Mouse (Mus musculus) ES-Bruce4 (cell line): Measurements from ENCODE around the gene Cped1. TPM values are rescaled to one million over a fixed set of nuclear protein-coding genes. Genes with fewer than 3 reads are reported as not detected.

Experiments used
- H3K27ac ChIP-seq: 2 replicates; pipeline ENCODE4 v1.5.1; 2012; ENCODE audit warnings: low read length, inconsistent platforms; ENCODE audit not compliant: insufficient read depth
- H3K27me3 ChIP-seq: 2 replicates; pipeline ENCODE4 v1.6.1; 2012; ENCODE audit warnings: mild to moderate bottlenecking, low read length, inconsistent platforms; ENCODE audit not compliant: control insufficient read depth, poor library complexity, insufficient read depth, severe bottlenecking
- H3K36me3 ChIP-seq: 2 replicates; pipeline ENCODE4 v1.6.1; 2012; ENCODE audit warnings: inconsistent platforms, mild to moderate bottlenecking, low read length, moderate library complexity; ENCODE audit not compliant: control insufficient read depth, poor library complexity, insufficient read depth, severe bottlenecking
- H3K4me1 ChIP-seq: one replicate; pipeline ENCODE4 v1.8.1; 2011; ENCODE audit warnings: low read length; ENCODE audit not compliant: control insufficient read depth, insufficient read depth
- H3K4me3 ChIP-seq: 2 replicates; pipeline ENCODE4 v1.5.1; 2011; ENCODE audit warnings: low read depth, mild to moderate bottlenecking, low read length
- H3K9ac ChIP-seq: 2 replicates; pipeline ENCODE4 v1.6.1; 2012; ENCODE audit warnings: low read depth, mild to moderate bottlenecking, inconsistent platforms; ENCODE audit not compliant: poor library complexity, severe bottlenecking
- H3K9me3 ChIP-seq: replicated peaks from 2 replicates; pipeline ENCODE4 v1.6.1; 2012; ENCODE audit warnings: mild to moderate bottlenecking, low read length, inconsistent platforms; ENCODE audit not compliant: control insufficient read depth, poor library complexity, insufficient read depth, severe bottlenecking
- CTCF ChIP-seq: IDR thresholded peaks from one replicate; pipeline ENCODE4 v1.8.1; 2011; ENCODE audit warnings: low read depth, low read length
- EP300 ChIP-seq: IDR thresholded peaks from 2 replicates; pipeline ENCODE4 v1.6.1; 2011; ENCODE audit warnings: low read depth, low read length; ENCODE audit not compliant: insufficient read depth
- POLR2A ChIP-seq: IDR thresholded peaks from one replicate; pipeline ENCODE4 v1.8.1; 2011; ENCODE audit warnings: low read length; ENCODE audit not compliant: insufficient read depth
- polyA plus RNA-seq: library from polyadenylated mRNA; stranded (reverse); fragments of >200 nt; gene quantifications from 2 replicates; pipeline ENCODE4 v1.2.4, GENCODE M21; 2011; ENCODE audit warnings: low read depth; ENCODE audit not compliant: missing spikeins, insufficient read depth, insufficient read length

Gene Cped1
- polyA plus RNA-seq, 1 experiment: 0.90 TPM

GRCm38 (mm10) chr6:22147236-22147635 is 161.5 kb downstream of the Cped1 start:
- no peaks in the 10 kb centered on the region; the same call in 1 of the 2 replicates for H3K27me3 ChIP-seq
- no peaks in the 10 kb centered on the region for H3K9me3 ChIP-seq
- H3K4me3 ChIP-seq: no peak overlapping the region
- no peaks in the 10 kb centered on the region for H3K4me1 ChIP-seq
- no peak overlapping the region for H3K27ac ChIP-seq
- no peak overlapping the region for H3K9ac ChIP-seq
- TF ChIP-seq POLR2A (no peak), EP300 (no peak), CTCF (no peak)
- no peaks in the 10 kb centered on the region for H3K36me3 ChIP-seq

- H3K27ac ChIP-seq: no peak overlapping the region
- no peak overlapping the region for H3K4me3 ChIP-seq
- H3K9ac ChIP-seq: no peak overlapping the region
- no peaks in the 10 kb centered on the region for H3K36me3 ChIP-seq
- H3K4me1 ChIP-seq: no peaks in the 10 kb centered on the region
- TF ChIP-seq POLR2A (no peak), CTCF (no peak), EP300 (no peak)
- H3K27me3 ChIP-seq: no peaks in the 10 kb centered on the region; the same call in 1 of the 2 replicates
- H3K9me3 ChIP-seq: no peaks in the 10 kb centered on the region
Measured at GRCm38 (mm10) chr6:22148511-22148910, 162.8 kb downstream of the Cped1 start.

- H3K4me3 ChIP-seq: no peak overlapping the region
Measured at GRCm38 (mm10) chr6:22157461-22157860, 171.7 kb downstream of the Cped1 start.

GRCm38 (mm10) chr6:22161944-22162343 is 176.2 kb downstream of the Cped1 start:
- Histone ChIP-seq H3K9me3 (no peaks in the 10 kb centered on the region), H3K4me3 (no peak overlapping the region), H3K9ac (no peak overlapping the region), H3K27ac (no peak overlapping the region), H3K4me1 (no peaks in the 10 kb centered on the region), H3K27me3 (no peaks in the 10 kb centered on the region), H3K36me3 (no peaks in the 10 kb centered on the region)
- TF ChIP-seq CTCF: no peak
- no peak for TF ChIP-seq POLR2A
- TF ChIP-seq EP300: no peak

More at GRCm38 (mm10) chr6:22157461-22157860, 171.7 kb downstream of the Cped1 start:
- Histone ChIP-seq H3K36me3 (no peaks in the 10 kb centered on the region), H3K27me3 (no peaks in the 10 kb centered on the region; the same call in 1 of the 2 replicates), H3K9ac (no peak overlapping the region), H3K4me1 (no peaks in the 10 kb centered on the region), H3K27ac (no peak overlapping the region), H3K9me3 (no peaks in the 10 kb centered on the region)
- TF ChIP-seq EP300: no peak

- H3K4me3 ChIP-seq: no peak overlapping the region
- no peak overlapping the region for H3K9ac ChIP-seq
- TF ChIP-seq CTCF (no peak), POLR2A (no peak)
- no peaks in the 10 kb centered on the region for H3K4me1 ChIP-seq
- no peaks in the 10 kb centered on the region for H3K36me3 ChIP-seq
- 0 out of 2 replicates have a peak, but pooled peaks cover 3% of the 10 kb centered on the region for H3K9me3 ChIP-seq
- H3K27me3 ChIP-seq: no peaks in the 10 kb centered on the region
- no peak overlapping the region for H3K27ac ChIP-seq
Measured at GRCm38 (mm10) chr6:22168388-22168787, 182.7 kb downstream of the Cped1 start.

- no peak overlapping the region for H3K4me3 ChIP-seq
- H3K27ac ChIP-seq: no peak overlapping the region
- H3K9me3 ChIP-seq: peaks cover 22% of the 10 kb centered on the region
- TF ChIP-seq POLR2A: no peak
- no peak for TF ChIP-seq CTCF
- no peak for TF ChIP-seq EP300
- H3K4me1 ChIP-seq: no peaks in the 10 kb centered on the region
- H3K36me3 ChIP-seq: no peaks in the 10 kb centered on the region
- H3K27me3 ChIP-seq: no peaks in the 10 kb centered on the region
- no peak overlapping the region for H3K9ac ChIP-seq
Measured at GRCm38 (mm10) chr6:22178721-22179295, 193.1 kb downstream of the Cped1 start.
